Mouse (Mus musculus): Measurements from ENCODE around the gene Zfp618.

Zfp618 gene

DNA sequence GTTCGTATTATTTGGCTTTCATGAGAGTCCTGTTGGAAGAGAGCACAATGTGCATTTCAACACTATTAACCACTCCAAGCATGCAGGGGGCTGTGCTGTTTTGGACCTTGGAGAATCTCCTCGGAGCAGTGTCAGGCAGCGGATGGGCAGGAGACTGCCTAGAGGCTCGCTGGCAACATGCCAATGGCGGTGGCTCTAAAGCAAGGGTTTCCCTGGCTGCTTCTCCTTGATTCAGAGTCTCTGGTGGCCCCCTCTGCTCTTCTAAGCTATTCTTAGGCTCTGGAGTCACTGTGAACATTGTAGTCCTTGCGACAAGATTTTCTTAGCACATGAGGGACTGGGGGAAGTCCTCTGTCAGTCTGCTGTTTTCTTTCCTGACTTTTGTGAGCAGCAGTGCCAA is 33.5 kb downstream of the Zfp618 start:
- DNase-seq (ENCODE audit: low read depth, low spot score): no peak

DNA sequence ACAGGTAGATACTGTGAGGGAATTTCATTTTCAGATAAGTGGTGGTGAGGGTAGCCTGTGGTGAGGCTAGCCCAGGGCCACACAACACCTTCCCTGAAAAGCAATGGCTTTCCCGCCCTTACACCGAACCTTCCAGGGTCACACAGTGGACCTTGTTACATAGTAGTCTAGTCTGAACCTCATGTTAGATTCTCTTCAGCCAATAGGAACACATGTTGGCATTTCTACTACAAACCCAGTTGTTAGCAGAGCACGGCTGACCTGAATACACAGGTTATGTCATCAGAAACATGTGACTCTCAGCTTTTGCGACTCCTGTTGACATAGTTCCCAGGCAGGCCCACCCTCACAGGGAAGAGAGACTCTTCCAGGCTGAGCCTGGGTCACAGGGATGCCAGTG is 33.9 kb downstream of the Zfp618 start:
- DNase-seq (ENCODE audit: low read depth, low spot score): no peak

DNA sequence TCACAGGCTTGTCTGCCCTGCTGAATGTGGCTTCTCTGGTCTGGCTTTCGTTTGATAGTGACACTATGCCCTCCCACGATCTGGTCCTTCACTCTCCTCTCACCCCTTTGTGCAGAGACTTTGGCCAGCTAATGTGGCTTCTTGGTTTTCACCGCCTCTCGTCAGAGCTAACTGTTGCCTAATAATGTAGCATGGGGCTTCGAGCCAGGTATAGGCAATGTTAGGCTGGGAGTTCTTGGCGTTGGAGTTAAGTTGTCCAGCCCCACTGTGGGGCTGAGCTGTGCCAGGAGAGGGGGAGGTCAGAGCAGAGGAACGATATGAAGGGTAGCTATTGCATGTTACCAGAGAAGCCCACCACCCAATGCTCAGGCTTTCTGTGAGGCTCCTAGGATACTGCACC is 34.5 kb downstream of the Zfp618 start:
- DNase-seq (ENCODE audit: low read depth, low spot score): no peak

DNA sequence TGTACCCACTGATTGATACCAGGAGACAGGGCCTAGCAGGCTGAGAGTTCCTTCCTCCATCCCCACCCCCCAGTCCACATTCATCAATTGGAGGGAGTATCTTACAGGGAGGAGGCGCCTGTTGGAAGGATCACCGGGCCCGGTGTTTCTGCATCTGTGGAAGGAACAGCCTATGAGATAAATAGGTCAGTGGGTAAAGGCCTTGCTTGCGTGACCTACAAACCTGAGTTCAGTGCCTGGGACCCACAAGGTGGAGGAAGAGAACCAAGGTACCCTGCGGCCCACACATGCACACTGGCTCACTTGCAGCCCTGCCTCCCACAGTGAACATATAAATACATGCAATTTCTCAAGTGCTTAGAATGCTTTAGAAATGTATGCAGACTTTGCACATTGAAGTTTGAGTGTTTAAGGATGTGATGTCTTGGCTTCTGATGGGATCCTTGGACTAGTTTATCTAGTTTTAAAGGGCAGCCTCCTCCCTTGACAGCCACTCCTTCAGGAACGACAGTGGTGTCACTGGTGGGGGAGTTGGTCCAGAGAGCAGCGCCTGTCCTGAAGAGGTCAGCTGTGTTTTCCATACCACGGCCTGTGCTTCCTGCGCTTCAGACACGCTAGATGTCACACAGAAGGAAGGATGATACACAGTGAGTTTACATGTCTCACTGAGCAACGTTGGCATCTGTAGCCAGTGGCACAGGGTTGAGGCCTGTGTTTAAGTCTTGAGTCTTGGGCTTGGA is 35.1 kb downstream of the Zfp618 start:
- DNase-seq (ENCODE audit: low read depth, low spot score): no peak

DNA sequence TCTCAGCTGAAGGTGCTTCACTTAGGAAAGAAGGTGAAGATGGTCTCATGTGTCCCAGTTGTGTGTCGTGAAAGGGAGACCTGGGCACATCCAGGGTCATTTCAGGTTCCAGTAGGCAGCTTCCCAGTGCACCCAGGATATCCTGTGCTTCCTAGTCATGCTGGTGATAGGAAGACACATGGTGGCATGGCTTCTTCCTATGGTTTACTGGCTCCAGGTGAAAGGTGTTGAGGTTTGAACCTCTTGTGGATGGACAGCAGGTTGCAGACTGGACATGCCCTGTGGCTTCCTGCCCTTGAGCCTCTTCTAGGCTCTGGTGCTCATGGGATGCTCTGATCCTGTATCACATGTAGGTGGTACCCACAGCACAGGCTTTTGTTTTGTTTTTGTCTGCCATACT is 37.0 kb downstream of the Zfp618 start:
- no peak for DNase-seq (ENCODE audit: low read depth, low spot score)

DNA sequence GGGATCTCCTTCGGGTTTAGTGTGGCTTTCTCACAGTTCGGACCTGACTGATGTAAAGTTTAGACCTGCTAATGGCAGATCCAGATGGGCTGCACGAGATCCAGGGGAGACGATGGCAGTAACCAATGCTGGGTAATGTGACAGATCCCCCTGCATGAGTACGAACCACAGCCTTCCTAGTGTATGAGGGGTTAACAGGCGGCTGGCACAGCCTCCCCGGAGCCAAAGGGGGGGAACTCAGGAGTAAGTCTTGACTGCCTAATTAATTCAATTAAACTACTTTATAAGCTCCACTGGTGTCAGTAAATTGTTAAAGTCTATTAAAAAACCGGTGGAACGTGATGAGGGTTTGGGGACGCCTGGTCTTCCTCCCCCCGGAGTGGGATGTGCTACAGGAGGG is 39.1 kb downstream of the Zfp618 start:
- DNase-seq (ENCODE audit: low read depth, low spot score): no peak

DNA sequence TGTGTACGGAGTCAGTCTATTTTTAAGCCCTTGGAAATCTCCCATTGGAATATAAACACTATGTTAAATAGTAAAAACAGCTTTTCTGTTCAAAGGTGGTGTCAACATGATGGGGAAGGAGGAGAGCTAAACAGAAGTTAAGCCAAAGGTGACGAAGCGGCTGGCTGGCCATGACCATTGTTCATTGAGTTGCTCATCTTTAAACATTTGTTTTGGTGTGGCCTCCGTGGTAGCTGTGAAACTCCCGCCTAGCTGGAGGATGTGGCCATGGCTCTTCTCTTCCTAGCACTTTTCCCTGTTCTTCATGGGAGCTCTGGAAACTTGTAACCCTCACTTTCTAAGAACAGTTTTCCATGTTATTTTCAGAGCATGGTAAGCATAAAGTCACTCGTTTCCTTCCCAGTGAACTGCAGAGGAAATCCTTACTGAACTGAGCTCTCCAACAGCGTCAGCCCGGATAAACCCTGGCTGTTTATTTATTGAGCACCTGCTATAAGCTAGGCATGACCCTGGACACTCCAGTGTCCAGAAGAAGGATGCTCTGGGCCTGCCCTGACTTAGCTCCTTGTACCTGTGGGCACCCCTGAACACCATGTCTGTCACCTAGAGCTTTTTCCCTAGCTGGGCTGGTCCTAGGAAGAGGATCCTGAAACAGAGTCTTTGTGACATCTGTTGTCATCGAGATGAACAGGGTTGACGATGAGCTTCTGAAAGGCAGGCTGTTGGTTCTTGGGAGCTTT is 40.2 kb downstream of the Zfp618 start:
- no peak for DNase-seq (ENCODE audit: low read depth, low spot score)

DNA sequence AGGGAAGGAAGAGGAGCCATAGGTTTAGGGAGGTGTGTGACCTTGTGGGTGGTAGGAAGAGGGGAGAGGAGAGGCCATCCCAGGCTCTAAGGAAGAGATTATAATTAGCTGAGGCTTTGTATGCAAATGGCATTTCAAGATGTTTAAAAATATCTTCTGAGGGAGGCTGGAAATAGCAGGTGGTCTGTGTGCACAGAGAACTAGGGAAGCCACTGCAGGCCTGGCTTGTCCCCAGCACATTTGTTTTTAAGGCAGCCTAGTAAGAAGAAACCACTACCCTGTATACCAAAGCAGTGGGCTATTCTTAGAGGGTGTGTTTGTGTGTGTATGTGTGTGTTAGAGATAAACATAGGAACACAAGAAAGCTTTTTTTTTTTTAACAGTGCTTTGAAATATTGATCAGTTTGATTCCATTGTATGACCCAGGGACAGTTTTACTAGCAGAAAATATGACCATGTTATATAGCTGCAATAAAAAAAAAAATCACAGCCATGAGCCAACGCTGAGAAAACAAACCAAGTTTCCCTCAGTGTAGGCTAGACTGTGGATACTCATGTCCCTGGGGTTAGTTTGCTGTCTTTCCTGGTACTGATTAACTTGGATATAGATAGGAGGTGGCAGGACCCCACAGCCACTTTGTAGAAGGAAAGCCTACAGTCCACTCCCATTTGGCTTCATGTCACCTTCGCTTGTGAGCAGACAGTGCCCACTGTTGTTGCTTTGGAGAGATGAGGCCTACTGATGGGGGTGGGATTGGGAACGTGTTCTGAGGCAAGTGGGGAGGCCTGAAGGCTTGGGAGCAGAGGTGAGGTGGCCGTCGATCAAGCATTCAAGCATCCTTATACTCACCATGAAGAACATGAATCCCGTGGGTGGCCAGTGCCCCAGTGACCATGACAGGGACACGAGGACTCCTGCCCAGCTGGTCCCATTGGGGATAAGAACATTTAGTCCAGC is 41.1 kb downstream of the Zfp618 start:
- DNase-seq (ENCODE audit: low read depth, low spot score): no peak

DNA sequence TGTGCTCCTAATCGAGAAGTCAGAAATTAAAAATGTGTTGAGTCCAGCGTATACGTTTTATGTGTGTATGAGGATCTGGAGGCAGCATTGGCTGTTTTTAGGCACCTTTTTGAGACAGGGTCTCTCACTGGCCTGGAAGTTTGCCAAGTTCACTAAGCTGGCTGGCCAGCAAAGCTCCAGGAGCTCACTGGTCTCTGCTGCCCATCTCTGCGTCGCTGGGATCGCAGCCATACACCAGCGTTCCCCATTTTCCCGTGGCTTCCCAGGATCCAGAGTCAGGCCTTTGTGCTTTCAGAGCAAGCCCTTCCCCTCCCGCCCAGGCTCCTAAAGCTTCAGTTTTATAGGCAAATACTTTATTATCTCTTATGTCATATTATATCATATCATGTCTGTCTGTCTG is 42.8 kb downstream of the Zfp618 start:
- DNase-seq (ENCODE audit: low read depth, low spot score): no peak

DNA sequence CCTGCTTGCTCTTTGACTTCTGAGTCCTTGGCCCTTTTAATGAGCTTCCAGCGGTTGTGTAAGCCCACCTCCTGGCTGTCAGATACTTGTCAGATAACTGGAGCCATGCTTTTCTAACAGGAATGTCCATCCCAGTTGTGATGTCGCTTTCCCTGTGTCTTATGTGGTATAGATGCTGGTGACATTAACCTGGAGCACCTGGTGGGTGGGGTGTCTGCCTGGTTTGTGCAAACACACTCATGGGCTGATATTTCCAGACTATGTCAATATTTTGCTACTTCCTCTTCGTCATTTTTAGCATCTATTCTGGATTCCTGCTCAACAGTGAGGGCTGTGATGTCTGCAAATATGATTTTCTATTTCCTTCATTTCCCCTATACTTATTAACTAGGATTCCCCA is 43.4 kb downstream of the Zfp618 start:
- DNase-seq (ENCODE audit: low read depth, low spot score): no peak

DNA sequence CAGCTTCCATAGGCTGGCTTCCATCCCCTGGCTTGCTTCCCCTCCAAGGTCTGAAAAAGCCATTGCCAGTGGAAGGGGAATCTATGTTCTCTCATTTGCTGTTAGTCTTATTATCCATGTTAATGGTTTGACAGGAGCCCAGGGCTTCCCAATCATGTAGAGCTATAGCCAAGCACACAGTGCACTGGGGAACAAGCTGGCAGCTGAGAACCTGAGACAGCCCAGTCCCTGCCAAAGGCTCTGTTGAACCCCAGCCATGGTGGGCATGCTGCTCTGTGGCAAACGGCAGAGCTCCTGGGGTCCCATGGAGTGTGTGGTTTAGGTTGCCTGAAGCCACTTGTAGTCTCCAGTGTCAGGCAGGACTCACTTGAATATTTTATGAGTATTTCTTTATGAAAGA is 44.4 kb downstream of the Zfp618 start:
- no peak for DNase-seq (ENCODE audit: low read depth, low spot score)

DNA sequence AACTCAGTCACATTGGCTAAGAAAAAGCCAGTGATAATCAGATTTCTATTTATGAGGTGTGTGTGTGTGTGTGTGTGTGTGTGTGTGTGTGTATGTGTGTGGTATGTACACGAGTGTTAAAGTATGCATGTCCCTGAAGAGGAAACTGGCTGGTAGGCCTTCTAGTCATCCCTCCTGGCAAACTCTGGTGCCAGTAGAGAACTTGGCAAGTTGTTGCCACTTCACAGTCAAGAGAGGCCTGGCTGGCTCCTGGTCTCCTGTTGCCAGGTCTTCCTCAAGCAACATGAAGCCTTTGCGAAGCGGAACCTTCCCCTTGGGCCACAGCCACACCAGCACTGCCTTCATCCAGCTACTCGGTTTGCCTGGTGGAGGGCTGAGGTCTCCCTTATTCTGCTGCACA is 44.9 kb downstream of the Zfp618 start:
- no peak for DNase-seq (ENCODE audit: low read depth, low spot score)

DNA sequence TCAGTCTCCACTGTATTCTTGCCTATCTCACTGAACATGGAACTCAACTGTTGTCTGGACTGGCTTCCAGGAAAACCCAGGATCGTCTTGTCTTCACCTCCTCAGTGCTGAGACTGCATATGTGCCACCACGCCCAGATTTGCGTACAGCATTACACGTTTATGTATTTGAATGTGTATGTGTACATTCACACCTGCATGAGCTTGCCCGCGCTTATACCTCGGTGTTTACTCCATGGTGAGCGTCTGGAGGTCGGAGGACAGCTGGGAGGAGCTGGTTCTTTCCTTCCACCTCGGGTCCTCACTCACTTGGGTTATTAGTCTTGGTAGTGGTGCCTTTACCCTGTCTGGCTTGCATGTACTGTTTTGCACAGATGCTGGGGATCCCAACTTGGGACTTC is 53.2 kb downstream of the Zfp618 start:
- no peak for DNase-seq (ENCODE audit: low read depth, low spot score)

DNA sequence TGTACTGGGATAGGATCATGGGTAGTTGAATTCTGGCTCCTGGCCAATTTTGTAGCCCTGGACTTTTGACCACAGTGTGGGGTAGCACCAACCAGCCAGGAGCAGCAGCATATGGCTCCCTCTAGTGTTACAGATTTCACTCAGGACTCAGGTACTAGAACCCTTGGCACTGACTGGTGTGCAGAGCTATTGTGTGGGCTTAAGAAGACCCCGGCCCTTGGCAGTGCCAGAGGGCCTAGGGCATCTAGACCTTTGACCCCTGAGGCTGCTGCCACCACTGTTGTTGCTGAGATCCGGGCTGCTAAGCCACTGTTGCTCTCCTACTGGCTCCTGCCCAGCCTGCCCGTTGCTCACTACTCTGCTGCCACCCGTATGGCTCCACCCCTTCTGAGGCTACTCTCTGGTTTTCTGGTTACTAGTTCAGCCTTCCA is 54.1 kb downstream of the Zfp618 start:
- peak; percentile 8 for DNase-seq (ENCODE audit: low read depth, low spot score)

DNA sequence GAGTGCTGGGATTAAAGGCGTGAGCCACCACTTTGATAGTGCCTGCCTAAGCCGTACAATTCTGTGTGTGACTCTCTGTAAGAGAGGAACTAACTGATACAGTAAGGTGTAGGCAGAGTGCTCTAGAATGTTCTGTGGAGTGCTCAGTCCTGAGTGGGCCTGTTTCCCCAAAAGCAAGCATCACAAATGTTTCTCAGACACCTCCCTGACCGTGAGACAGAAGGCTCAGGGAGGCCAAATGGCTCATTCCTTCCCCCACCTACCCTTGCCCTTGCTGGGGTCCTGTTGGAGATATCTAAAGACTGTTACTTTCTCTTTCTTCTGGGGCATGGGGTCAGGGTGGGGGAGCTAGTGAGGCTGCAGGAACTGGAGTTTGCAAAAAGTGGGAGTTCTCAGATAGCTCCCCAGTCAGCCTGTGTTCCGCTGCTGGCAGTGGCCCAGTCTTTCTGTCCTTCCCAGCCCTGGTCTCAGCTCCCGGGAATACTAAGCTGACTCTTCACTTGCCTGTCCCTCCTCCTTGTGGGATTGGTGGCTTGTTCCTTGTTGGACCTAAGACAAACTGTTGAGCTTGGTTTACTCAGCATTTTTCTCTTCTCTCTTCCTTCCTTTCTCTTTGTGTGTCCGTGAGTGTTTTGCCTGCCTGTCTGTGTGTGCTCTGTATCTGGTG is 55.8 kb downstream of the Zfp618 start:
- DNase-seq (ENCODE audit: low read depth, low spot score): no peak

DNA sequence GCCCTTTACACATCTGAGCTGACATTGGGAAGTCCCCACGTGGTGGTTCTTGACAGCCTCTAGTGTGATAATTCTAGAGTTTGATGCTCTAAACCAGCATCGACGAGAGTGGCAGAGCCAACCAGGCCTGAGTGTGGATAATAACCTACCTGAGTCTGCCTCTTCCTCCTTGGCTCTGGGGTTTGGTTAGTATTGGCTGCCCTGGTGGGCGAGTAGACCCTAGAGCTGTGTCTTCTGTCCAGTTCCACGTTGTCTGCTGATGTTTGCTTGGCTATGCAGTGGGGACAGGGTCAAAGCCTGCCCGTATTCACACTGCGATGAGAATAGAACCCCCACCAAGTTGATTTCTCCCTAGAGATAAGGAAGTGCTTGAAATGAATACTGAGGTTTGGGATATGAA is 58.1 kb downstream of the Zfp618 start:
- DNase-seq (ENCODE audit: low read depth, low spot score): no peak

DNA sequence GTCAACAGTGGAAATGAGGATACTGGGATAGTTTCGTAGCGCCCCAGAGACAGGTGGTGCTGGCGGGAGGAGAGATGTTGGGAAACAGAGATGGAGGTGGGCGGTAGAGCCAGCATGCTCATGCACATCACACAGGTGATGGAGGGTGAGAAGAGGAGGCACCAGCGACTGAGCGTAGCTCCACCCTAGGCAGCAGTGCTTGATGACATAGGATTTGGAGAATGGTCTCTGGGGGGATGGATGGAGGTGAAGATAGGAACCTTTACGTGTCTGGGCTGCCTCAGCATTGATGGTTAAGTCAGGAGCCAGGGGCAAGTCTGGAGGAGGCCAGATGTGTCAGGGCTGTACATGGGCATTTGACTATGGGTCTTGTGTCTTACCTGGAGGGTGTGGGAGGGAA is 58.7 kb downstream of the Zfp618 start:
- DNase-seq (ENCODE audit: low read depth, low spot score): no peak

DNA sequence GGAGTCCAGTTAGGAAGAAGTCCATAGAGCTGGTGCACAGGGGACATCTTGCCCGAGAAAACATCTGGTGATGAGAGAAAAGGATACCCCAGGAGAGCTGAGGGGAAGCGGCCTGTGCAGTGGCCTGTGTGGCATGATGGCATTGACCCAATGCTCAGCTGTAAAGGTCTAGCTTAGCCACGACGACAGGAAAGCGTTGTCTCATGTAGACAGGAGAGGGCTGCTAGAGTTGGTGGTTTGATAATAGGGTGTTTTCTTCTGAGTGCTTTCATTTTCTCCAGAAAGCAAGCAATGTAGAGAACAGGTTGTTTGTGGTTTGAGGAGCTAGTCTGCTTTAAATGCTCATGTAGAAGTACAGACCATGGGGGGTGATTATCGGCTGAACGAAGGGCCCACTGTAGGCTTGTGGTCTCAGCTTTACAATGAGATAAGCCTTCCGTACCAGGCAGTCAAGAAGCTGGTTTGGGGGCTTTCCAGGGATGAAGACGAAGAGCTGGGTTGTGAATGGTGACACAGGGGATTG is 59.4 kb downstream of the Zfp618 start:
- DNase-seq (ENCODE audit: low read depth, low spot score): no peak

DNA sequence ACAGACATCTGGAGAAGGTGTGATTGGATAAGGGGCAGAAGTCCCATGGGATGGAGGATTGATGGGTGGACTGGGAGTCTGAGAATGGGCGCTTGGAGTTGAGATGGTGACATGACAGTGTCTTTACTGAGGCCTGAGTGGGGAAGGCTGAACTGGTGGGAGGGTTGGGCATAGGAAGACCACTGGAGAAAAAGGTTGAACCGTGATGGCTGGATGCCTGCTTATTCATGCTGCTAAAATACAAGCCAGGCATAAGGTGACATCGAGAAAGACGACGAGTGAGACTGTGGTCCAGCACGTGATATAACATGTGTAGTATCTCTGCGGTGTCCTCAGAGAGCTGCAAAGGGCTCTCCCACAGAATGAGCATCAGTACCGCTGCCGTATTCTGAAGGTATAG is 59.9 kb downstream of the Zfp618 start:
- no peak for DNase-seq (ENCODE audit: low read depth, low spot score)

DNA sequence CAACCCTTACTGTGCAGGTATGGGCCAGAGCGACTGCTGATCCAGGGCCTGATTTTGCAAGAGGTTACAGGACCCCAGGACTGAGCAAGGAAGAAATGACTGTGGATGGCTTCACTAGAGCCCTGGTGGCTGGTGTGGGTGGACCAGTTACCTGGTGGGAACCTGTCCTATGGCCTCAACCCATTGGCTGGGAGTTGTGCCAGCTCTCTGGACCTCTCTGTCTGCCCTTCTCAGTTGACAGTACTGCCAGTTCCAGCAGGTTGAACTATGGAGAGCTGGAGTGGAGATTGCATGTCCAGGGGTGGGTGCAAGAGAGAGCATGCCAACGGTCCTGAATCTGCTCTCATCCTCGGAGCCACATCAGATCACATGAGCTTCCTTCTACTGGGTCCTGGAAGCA is 60.9 kb downstream of the Zfp618 start:
- DNase-seq (ENCODE audit: low read depth, low spot score): no peak

DNA sequence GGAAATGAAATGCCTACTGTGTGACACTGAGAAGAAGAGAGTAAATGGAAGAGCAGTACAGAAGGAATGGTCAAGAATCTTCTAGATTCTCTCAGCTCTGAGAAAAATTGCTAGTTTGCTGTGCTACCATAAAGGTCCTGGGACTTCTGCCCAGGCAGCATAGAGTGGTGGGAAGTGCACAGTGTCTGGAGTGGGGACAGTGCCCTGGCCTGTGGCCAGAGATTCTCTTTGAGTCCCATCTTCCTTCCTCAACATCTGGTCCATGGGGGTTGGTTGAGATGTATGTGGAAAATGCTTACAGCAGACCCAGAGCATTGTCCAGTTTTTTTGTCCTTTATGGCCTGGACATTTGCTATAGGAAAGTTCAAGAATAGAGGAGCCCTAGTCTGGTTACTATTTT is 62.1 kb downstream of the Zfp618 start:
- DNase-seq (ENCODE audit: low read depth, low spot score): no peak

DNA sequence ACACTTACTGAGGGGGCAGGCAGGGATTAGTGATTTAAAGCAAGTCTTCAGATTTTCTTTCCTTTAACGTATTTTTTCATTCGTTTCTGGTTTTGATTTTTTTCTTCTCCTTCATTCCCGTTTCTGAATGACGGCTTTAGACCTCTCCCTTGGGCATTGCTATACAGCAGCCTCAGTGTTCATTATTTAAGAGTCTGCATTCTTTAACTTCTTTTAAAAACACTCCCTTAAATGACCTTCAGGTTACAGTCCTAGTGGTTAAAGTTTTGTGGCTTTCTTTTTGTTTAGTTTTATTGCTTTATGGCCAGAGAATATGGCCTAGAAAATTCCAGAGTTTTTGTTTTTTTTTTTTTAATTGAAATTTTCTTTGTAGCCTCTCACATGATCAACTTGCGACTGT is 64.8 kb downstream of the Zfp618 start:
- no peak for DNase-seq (ENCODE audit: low read depth, low spot score)
